Mouse (Mus musculus) MEL (cell line): ENCODE results near the gene Olfr1118.
"Not testable (repeated sequence)": the region's sequence is repeated elsewhere in the genome, so short reads cannot be mapped to it uniquely, and the experiment has no call there.

Experiments used
- BHLHE40 ChIP-seq: IDR thresholded peaks from 2 replicates; pipeline ENCODE4 v1.6.1; 2012; ENCODE audit warnings: low read depth, mild to moderate bottlenecking, inconsistent platforms, low read length, improper control_type of control experiment, borderline replicate concordance
- ELF1 ChIP-seq: IDR thresholded peaks from 2 replicates; pipeline ENCODE4 v1.6.1; 2014; ENCODE audit warnings: low read depth, mild to moderate bottlenecking, inconsistent platforms, low read length, improper control_type of control experiment, moderate library complexity
- MAFK ChIP-seq: IDR thresholded peaks from 2 replicates; pipeline ENCODE4 v1.6.1; 2011; ENCODE audit warnings: low read depth, mild to moderate bottlenecking, low read length, improper control_type of control experiment, borderline replicate concordance
- POLR2A ChIP-seq, 2 experiments: IDR thresholded peaks; 2 replicates each; pipeline ENCODE4 v1.6.1; 2011 to 2012; ENCODE audit warnings: low read length in 2 of 2, mild to moderate bottlenecking in 2 of 2, control low read depth in 1 of 2, improper control_type of control experiment in 1 of 2, low read depth in 1 of 2, moderate library complexity in 1 of 2; ENCODE audit not compliant: control insufficient read depth in 1 of 2, insufficient read depth in 1 of 2, poor library complexity in 1 of 2

- not testable (repeated sequence) for TF ChIP-seq ELF1; POLR2A (IDR thresholded peaks at IDR 0.05; ENCODE audit: control insufficient read depth in 1 of 2, insufficient read depth in 1 of 2, low read depth in 1 of 2, low read length in 2 of 2, poor library complexity in 1 of 2); MAFK; BHLHE40
These were observed 13.4 kb upstream of the Olfr1118 start for GRCm38 (mm10) chr2:87293977-87294376.
